Mouse (Mus musculus) adrenal gland, adult (tissue): ENCODE measurements around the gene Actl11.

Experiments used
- DNase-seq, 2 experiments: peaks; one replicate each; pipeline ENCODE4 v3.0.0; 2022 to 2023; ENCODE audit warnings: low spot score in 1 of 2; ENCODE audit not compliant: inconsistent age in 2 of 2

Gene Actl11

GRCm38 (mm10) chr9:107960928-107961327, 32.7 kb downstream of the Actl11 start:
- peak in 1 of 2 experiments; percentile 34 for DNase-seq

GRCm38 (mm10) chr9:107961351-107961762, 33.1 kb downstream of the Actl11 start:
- peak in 1 of 2 experiments; percentile 33 for DNase-seq

GRCm38 (mm10) chr9:107961881-107962280, 33.6 kb downstream of the Actl11 start:
- peak in 1 of 2 experiments; percentile 74 for DNase-seq

- DNase-seq = peak in 1 of 2 experiments; percentile 40
These were observed 34.6 kb downstream of the Actl11 start for GRCm38 (mm10) chr9:107962916-107963315.

- peak; percentile 84 to 94 for DNase-seq
These were observed 35.4 kb downstream of the Actl11 start for GRCm38 (mm10) chr9:107963700-107964099.

GRCm38 (mm10) chr9:107964681-107965080, 36.4 kb downstream of the Actl11 start:
- peak in 1 of 2 experiments; percentile 25 for DNase-seq

GRCm38 (mm10) chr9:107966676-107967075, 38.4 kb downstream of the Actl11 start:
- peak in 1 of 2 experiments; percentile 16 for DNase-seq

- DNase-seq = peak in 1 of 2 experiments; percentile 23
These were observed 39.2 kb downstream of the Actl11 start for GRCm38 (mm10) chr9:107967437-107967836.

GRCm38 (mm10) chr9:107968531-107968930, 40.3 kb downstream of the Actl11 start:
- no peak for DNase-seq

- DNase-seq = peak in 1 of 2 experiments; percentile 18
These were observed 42.0 kb downstream of the Actl11 start for GRCm38 (mm10) chr9:107970311-107970710.

GRCm38 (mm10) chr9:107971690-107972541, 43.6 kb downstream of the Actl11 start:
- peak in 1 of 2 experiments; percentile 22 for DNase-seq

GRCm38 (mm10) chr9:107974491-107975171, 46.4 kb downstream of the Actl11 start:
- DNase-seq = no peak

GRCm38 (mm10) chr9:107975399-107976386, 47.4 kb downstream of the Actl11 start, which contains the start of gene Uba7:
Gene Uba7, plus strand, starts transcription at chr9:107975505.
- peak in 1 of 2 experiments; percentile 74 for DNase-seq

GRCm38 (mm10) chr9:107978815-107979214, 50.5 kb downstream of the Actl11 start:
- DNase-seq = no peak
